Comparison of ENCODE assay signal across 17 mouse cellular contexts in genomic region chr1:60600682-60601081, GRCm38 (mm10).
"Had no signal": no experiment of that assay in that cellular context is flagged by ENCODE, and none has a peak within 500 bp of the region (broad histone marks: within the 10 kb centered on the region; RNA-seq: fewer than 3 reads in every experiment).

No protein-coding gene starts in this region.

- H3K27ac ChIP-seq: lung, embryonic 15.5 days; macrophage; midbrain, embryonic 13.5 days; midbrain, embryonic 15.5 days; neural tube, embryonic 12.5 days; stomach, embryonic 15.5 days; stomach, postnatal 0 days had no signal

- ATAC-seq: lung, postnatal 0 days; midbrain, embryonic 13.5 days; midbrain, embryonic 15.5 days had no signal

- H3K9me3 ChIP-seq: lung, embryonic 15.5 days; megakaryocyte, embryonic 14.5 days; midbrain, embryonic 13.5 days; midbrain, embryonic 15.5 days; neural tube, embryonic 12.5 days; stomach, embryonic 15.5 days had no signal

- H3K4me1 ChIP-seq: midbrain, embryonic 13.5 days; midbrain, embryonic 15.5 days; neural tube, embryonic 12.5 days; stomach, embryonic 15.5 days had no signal

- H3K4me2 ChIP-seq: lung, embryonic 15.5 days; midbrain, embryonic 11.5 days; midbrain, embryonic 13.5 days; midbrain, embryonic 15.5 days; neural tube, embryonic 12.5 days; stomach, embryonic 15.5 days had no signal

- H3K36me3 ChIP-seq: lung, embryonic 15.5 days; midbrain, embryonic 13.5 days; midbrain, embryonic 15.5 days; neural tube, embryonic 12.5 days; stomach, embryonic 15.5 days had no signal

- DNase-seq: lung, adult 2 months; lung, postnatal 14 days; lung, postnatal 36 days; right cerebral cortex, postnatal 14 days; thymus, adult 2 months; thymus, postnatal 25 days; thymus, postnatal 4 days had no signal

- H3K4me3 ChIP-seq: lung, embryonic 15.5 days; megakaryocyte, embryonic 14.5 days; midbrain, embryonic 13.5 days; midbrain, embryonic 15.5 days; neural tube, embryonic 12.5 days; stomach, embryonic 15.5 days had no signal

- H3K27me3 ChIP-seq: lung, embryonic 15.5 days; megakaryocyte, embryonic 14.5 days; midbrain, embryonic 13.5 days; midbrain, embryonic 15.5 days; neural tube, embryonic 12.5 days; stomach, embryonic 15.5 days had no signal

- H3K9ac ChIP-seq: lung, embryonic 15.5 days; midbrain, embryonic 13.5 days; midbrain, embryonic 15.5 days; neural tube, embryonic 12.5 days; stomach, embryonic 15.5 days had no signal
